Mouse (Mus musculus): Measurements from ENCODE around the gene Pard6a. TPM values are rescaled to one million over a fixed set of nuclear protein-coding genes. Genes with fewer than 3 reads are reported as not detected.

Gene Pard6a
- polyA plus RNA-seq, 1 experiment from 2014 or later, result 19.6 TPM

DNA sequence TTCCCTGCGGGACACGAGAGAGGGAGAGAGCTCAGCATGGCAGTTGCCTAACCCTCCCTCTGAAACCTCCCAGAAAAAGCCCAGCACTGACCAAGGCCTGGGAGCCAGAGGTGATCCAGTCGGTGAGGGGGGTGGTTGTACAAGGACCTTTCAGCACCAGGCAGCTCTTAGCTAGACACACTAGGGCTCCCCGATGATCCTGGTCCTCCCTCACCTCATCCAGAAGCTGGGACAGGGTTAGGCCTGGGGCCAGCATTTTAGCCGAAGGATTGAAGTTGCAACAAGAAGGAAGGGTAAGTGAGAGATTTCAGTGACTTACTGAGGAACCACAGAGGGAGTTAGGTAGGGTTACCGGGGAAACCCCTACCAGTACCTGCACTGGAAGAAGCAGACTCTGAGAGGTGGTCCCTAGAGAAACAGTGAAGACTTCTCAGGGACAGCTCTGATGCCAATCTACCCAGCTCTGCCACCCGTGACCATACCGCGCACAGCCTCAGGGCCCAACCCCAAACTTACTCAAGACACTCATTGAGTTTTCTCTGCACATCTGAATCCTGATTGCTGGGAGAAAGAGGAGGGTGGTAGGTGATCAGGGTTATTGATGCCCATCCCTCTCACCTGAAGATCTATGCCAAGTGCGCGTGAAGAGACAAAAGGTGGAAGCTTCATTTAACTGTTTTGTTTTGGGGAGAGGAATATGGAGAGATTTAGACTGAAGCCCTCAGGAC lies 1.3 kb upstream of the Pard6a start:
- no peak for TF ChIP-seq CTCF (IDR thresholded peaks at IDR 0.05; ENCODE audit: low read depth)
- peaks cover 6% of the 10 kb centered on the region; the same call in 1 of the 2 replicates for H3K36me3 ChIP-seq (ENCODE audit: insufficient read depth, low read length)

DNA sequence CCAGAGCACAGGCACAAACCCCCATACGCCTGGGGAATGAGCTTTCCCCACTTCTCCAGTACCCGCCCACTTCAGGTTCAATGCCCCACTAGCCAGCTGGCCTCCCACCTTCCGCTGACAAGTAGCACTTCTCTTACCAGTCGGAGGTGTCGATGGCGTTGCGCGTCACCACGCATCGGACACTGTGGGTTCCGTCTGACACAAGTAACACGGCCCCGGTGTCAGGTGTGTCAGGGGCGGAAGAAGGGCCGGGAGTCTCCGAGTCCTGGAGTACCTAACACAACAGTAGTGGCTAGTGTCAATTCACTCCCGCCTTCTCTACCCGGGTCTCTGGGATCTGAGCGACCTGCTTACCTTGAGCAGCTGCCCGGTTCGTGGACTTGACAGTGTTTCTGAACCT lies 382 bp upstream of the Pard6a start:
- Histone ChIP-seq H3K4me3 (replicated peaks; ENCODE audit: low read depth, low read length) (peak overlapping the region; percentile 51), H3K27me3 (ENCODE audit: insufficient read depth, low read length) (no peaks in the 10 kb centered on the region), H3K9me3 (replicated peaks; ENCODE audit: low read length) (no peaks in the 10 kb centered on the region), H3K4me2 (ENCODE audit: low read length) (peak overlapping the region; percentile 92), H3K4me1 (replicated peaks; ENCODE audit: insufficient read depth, low read length) (peaks cover 12% of the 10 kb centered on the region; the same call in 1 of the 2 replicates), H3K27ac (peak overlapping the region; percentile 86), H3K36me3 (ENCODE audit: insufficient read depth, low read length) (peaks cover 6% of the 10 kb centered on the region; the same call in 1 of the 2 replicates), H3K9ac (ENCODE audit: low read depth, low read length) (peak overlapping the region; percentile 50)
- WGBS, result 0% methylated on average over 21 of the region's 21 CpGs
- DNase-seq (ENCODE audit: low spot score) (peak; percentile 62), ATAC-seq (replicated peaks; ENCODE audit: low FRiP score, low read depth) (peak; percentile 18)
- no peak for TF ChIP-seq CTCF (IDR thresholded peaks at IDR 0.05; ENCODE audit: low read depth)

More for the DNA sequence above, 1.3 kb upstream of the Pard6a start:
- Histone ChIP-seq H3K4me2 (ENCODE audit: low read length) (peak overlapping the region; percentile 92), H3K9me3 (replicated peaks; ENCODE audit: low read length) (no peaks in the 10 kb centered on the region), H3K27ac (no peak overlapping the region), H3K9ac (ENCODE audit: low read depth, low read length) (peak overlapping the region; percentile 50; the same call in 1 of the 2 replicates), H3K4me1 (replicated peaks; ENCODE audit: insufficient read depth, low read length) (peaks cover 12% of the 10 kb centered on the region; the same call in 1 of the 2 replicates), H3K4me3 (replicated peaks; ENCODE audit: low read depth, low read length) (peak overlapping the region; percentile 51; the same call in 1 of the 2 replicates), H3K27me3 (ENCODE audit: insufficient read depth, low read length) (no peaks in the 10 kb centered on the region)
- no peak for ATAC-seq (replicated peaks; ENCODE audit: low FRiP score, low read depth)
- DNase-seq (ENCODE audit: low spot score), result no peak
- whole genome bisulfite sequencing, result 80% methylated on average over 11 of the region's 11 CpGs

DNA sequence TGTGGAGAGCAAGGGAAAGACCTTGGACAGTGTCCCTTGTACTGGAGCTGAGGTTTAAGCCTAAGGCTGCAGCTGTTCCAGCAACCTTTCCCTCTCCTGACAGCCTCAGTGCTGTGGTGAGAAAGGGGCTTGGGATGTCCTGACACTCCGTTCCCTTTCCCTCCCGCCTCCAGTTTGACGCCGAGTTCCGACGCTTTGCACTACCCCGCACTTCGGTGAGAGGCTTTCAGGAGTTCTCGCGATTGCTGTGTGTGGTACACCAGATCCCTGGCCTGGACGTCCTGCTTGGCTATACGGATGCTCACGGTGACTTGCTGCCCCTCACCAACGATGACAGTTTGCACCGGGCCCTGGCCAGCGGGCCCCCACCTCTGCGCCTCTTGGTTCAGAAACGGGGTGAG lies 1.1 kb downstream of the Pard6a start:
- Histone ChIP-seq H3K9me3 (replicated peaks; ENCODE audit: low read length) (no peaks in the 10 kb centered on the region), H3K27ac (peak overlapping the region; percentile 86; the same call in 1 of the 2 replicates), H3K4me3 (replicated peaks; ENCODE audit: low read depth, low read length) (peak overlapping the region; percentile 51), H3K9ac (ENCODE audit: low read depth, low read length) (peak overlapping the region; percentile 42; the same call in 1 of the 2 replicates), H3K4me1 (replicated peaks; ENCODE audit: insufficient read depth, low read length) (peaks cover 12% of the 10 kb centered on the region; the same call in 1 of the 2 replicates), H3K36me3 (ENCODE audit: insufficient read depth, low read length) (peaks cover 6% of the 10 kb centered on the region; the same call in 1 of the 2 replicates), H3K27me3 (ENCODE audit: insufficient read depth, low read length) (no peaks in the 10 kb centered on the region), H3K4me2 (ENCODE audit: low read length) (peak overlapping the region; percentile 92)
- no peak for TF ChIP-seq CTCF (IDR thresholded peaks at IDR 0.05; ENCODE audit: low read depth)
- WGBS, result 38% methylated on average over 18 of the region's 18 CpGs
- ATAC-seq (replicated peaks; ENCODE audit: low FRiP score, low read depth), result no peak
- DNase-seq (ENCODE audit: low spot score), result no peak

DNA sequence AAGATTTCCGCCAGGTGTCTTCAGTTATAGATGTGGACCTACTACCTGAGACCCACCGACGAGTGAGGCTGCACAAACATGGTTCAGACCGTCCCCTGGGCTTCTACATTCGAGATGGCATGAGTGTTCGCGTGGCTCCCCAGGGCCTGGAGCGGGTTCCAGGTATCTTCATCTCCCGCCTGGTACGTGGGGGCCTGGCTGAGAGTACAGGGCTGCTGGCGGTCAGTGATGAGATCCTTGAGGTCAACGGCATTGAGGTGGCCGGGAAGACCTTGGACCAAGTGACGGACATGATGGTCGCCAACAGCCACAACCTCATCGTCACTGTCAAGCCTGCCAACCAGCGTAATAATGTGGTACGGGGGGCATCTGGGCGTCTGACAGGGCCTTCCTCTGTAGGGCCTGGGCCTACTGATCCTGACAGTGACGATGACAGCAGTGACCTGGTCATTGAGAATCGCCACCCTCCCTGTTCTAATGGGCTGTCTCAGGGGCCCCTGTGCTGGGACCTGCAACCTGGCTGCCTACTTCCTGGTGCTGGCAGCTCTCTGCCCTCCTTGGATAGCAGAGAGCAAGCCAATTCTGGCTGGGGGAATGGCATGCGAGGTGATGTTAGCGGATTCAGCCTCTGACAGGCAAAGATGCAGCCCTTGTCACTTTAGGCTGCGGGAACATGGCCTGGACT lies 1.9 kb downstream of the Pard6a start:
- Histone ChIP-seq H3K36me3 (ENCODE audit: insufficient read depth, low read length) (peaks cover 6% of the 10 kb centered on the region; the same call in 1 of the 2 replicates), H3K27me3 (ENCODE audit: insufficient read depth, low read length) (no peaks in the 10 kb centered on the region), H3K9ac (ENCODE audit: low read depth, low read length) (no peak overlapping the region), H3K4me2 (ENCODE audit: low read length) (no peak overlapping the region), H3K4me3 (replicated peaks; ENCODE audit: low read depth, low read length) (no peak overlapping the region), H3K4me1 (replicated peaks; ENCODE audit: insufficient read depth, low read length) (peaks cover 12% of the 10 kb centered on the region; the same call in 1 of the 2 replicates), H3K9me3 (replicated peaks; ENCODE audit: low read length) (no peaks in the 10 kb centered on the region), H3K27ac (no peak overlapping the region)
- ATAC-seq (replicated peaks; ENCODE audit: low FRiP score, low read depth), result no peak
- WGBS, result 93% methylated on average over 24 of the region's 24 CpGs
- no peak for TF ChIP-seq CTCF (IDR thresholded peaks at IDR 0.05; ENCODE audit: low read depth)
- no peak for DNase-seq (ENCODE audit: low spot score)

DNA sequence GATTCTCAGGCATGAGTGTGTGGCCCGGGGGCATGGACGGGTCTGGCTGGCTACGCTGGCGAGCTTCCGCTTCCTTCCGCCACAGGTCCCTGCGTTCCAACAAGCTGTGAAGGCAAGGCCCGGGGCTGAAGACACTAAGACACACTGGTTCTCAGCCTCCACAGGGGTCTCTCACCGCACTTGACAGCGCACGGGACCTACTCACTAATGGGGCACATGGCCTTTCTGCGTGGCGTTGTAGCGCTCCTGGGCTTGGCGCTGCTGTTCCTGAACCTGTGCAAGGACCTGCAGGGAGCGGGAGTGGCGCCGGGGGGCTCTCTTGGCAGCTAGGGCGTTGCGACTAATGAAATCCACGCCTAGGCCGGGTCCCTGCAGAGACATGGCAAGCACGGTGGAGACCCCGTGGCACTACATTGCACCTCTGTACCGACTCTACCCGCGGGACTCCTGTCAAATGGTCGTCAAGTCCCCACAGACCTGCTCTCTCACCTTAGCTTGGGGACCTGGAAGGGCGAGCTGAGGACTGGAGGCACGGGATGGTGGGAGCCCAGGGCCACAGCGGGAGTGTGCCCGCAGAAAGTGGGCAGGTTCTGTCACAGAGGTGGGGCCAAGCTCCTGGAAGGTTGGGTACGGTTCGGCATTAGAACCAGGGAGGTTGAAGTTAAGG lies 3.3 kb downstream of the Pard6a start:
- no peak overlapping the region for H3K27ac ChIP-seq
- no peak overlapping the region for H3K9ac ChIP-seq (ENCODE audit: low read depth, low read length)
- H3K27me3 ChIP-seq (ENCODE audit: insufficient read depth, low read length), result no peaks in the 10 kb centered on the region
- DNase-seq (ENCODE audit: low spot score), result no peak
- peaks cover 6% of the 10 kb centered on the region; the same call in 1 of the 2 replicates for H3K36me3 ChIP-seq (ENCODE audit: insufficient read depth, low read length)
- no peak overlapping the region for H3K4me3 ChIP-seq (replicated peaks; ENCODE audit: low read depth, low read length)
- TF ChIP-seq CTCF (IDR thresholded peaks at IDR 0.05; ENCODE audit: low read depth), result no peak
- WGBS, result 89% methylated on average over 34 of the region's 34 CpGs
- H3K4me2 ChIP-seq (ENCODE audit: low read length), result no peak overlapping the region
- no peak for ATAC-seq (replicated peaks; ENCODE audit: low FRiP score, low read depth)
- peaks cover 12% of the 10 kb centered on the region; the same call in 1 of the 2 replicates for H3K4me1 ChIP-seq (replicated peaks; ENCODE audit: insufficient read depth, low read length)
- H3K9me3 ChIP-seq (replicated peaks; ENCODE audit: low read length), result no peaks in the 10 kb centered on the region

DNA sequence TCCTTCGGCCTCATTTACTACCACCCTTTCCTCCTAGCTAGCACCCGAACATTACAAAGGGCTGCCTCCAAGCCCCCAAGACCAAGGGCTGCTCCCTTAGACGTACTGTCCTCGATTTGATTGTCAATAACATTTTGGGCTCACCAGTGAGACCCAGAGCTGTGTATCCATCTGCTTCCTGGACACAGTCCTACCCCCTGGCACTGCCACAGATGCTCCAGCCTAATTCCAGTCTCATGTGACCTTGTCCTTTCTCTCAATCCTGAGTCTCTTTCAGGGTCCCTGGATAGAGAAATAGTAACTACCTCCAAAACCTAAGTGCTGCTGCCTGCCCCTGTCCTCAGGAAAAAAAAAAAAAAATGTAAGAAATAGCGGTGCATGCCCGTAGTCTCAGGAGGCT lies 4.0 kb downstream of the Pard6a start:
- 90% methylated on average over 6 of the region's 6 CpGs for WGBS
- Histone ChIP-seq H3K27ac (no peak overlapping the region), H3K4me1 (replicated peaks; ENCODE audit: insufficient read depth, low read length) (peaks cover 11% of the 10 kb centered on the region; the same call in 1 of the 2 replicates), H3K9me3 (replicated peaks; ENCODE audit: low read length) (no peaks in the 10 kb centered on the region), H3K4me2 (ENCODE audit: low read length) (no peak overlapping the region), H3K27me3 (ENCODE audit: insufficient read depth, low read length) (no peaks in the 10 kb centered on the region), H3K9ac (ENCODE audit: low read depth, low read length) (no peak overlapping the region), H3K4me3 (replicated peaks; ENCODE audit: low read depth, low read length) (no peak overlapping the region), H3K36me3 (ENCODE audit: insufficient read depth, low read length) (peaks cover 6% of the 10 kb centered on the region; the same call in 1 of the 2 replicates)
- TF ChIP-seq CTCF (IDR thresholded peaks at IDR 0.05; ENCODE audit: low read depth), result no peak
- ATAC-seq (replicated peaks; ENCODE audit: low FRiP score, low read depth) (no peak), DNase-seq (ENCODE audit: low spot score) (no peak)

Measured in kidney, postnatal 0 days (tissue).